Mouse (Mus musculus) midbrain, embryonic 14.5 days (tissue): ENCODE results near the gene Mbip. TPM values are rescaled to one million over a fixed set of nuclear protein-coding genes. Genes with fewer than 3 reads are reported as not detected.

ENCODE experiments used
- ATAC-seq: fragments of 200-750 bp; cut with Nextera tagmentation; 2 replicates; pipeline ENCODE4 v1.8.0; 2017; ENCODE audit warnings: moderate number of reproducible peaks, moderate library complexity; ENCODE audit not compliant: low FRiP score, low TSS enrichment
- DNase-seq: peaks from one replicate; pipeline ENCODE4 v3.0.0-alpha.2; 2015
- H3K27ac ChIP-seq: fragments of 300-500 bp; sonication (generic); replicated peaks from 2 replicates; pipeline ENCODE4 v1.5.1; 2014; ENCODE audit warnings: mild to moderate bottlenecking, low read depth, low read length, moderate library complexity
- H3K27me3 ChIP-seq: fragments of 300-500 bp; sonication (generic); 2 replicates; pipeline ENCODE4 v1.6.1; 2014; ENCODE audit warnings: low read length, control low read depth, mixed read lengths; ENCODE audit not compliant: control insufficient read depth, insufficient read depth
- H3K36me3 ChIP-seq: fragments of 300-500 bp; sonication (generic); 2 replicates; pipeline ENCODE4 v1.6.1; 2014; ENCODE audit warnings: low read length, control low read depth; ENCODE audit not compliant: control insufficient read depth, insufficient read depth
- H3K4me1 ChIP-seq: fragments of 300-500 bp; sonication (generic); 2 replicates; pipeline ENCODE4 v1.6.1; 2014; ENCODE audit warnings: mild to moderate bottlenecking, antibody characterized with exemption, low read length, control low read depth; ENCODE audit not compliant: control insufficient read depth, insufficient read depth
- H3K4me2 ChIP-seq: fragments of 300-500 bp; sonication (generic); 2 replicates; pipeline ENCODE4 v1.6.1; 2014; ENCODE audit warnings: mild to moderate bottlenecking, low read length, moderate library complexity
- H3K4me3 ChIP-seq: fragments of 300-500 bp; sonication (generic); replicated peaks from 2 replicates; pipeline ENCODE4 v1.5.1; 2014; ENCODE audit warnings: low read depth, low read length
- H3K9ac ChIP-seq: fragments of 300-500 bp; sonication (generic); replicated peaks from 2 replicates; pipeline ENCODE4 v1.6.1; 2014; ENCODE audit warnings: mild to moderate bottlenecking, low read length, moderate library complexity
- H3K9me3 ChIP-seq: fragments of 300-500 bp; sonication (generic); 2 replicates; pipeline ENCODE4 v1.6.1; 2016; ENCODE audit warnings: low read length, control low read depth, mixed read lengths; ENCODE audit not compliant: control insufficient read depth
- WGBS: fragments of 180-500 bp; shearing (Covaris S2); extraction: QIAGEN DNeasy Blood & Tissue Kit; methylation state at CpG from one replicate; pipeline ENCODE4 v1.1.7; 2014; 5-methylcytosine and 5-hydroxymethylcytosine counted together
- polyA plus RNA-seq: library from polyadenylated mRNA; unstranded; fragments of >200 nt; fragmentation: Nextera tagmentation; extraction: Ambion mirVana; gene quantifications from 2 replicates; pipeline ENCODE4 v1.2.1, GENCODE M21; 2014

Gene Mbip
- polyA plus RNA-seq, 1 experiment from 2014 or later, result 45.4 TPM

DNA sequence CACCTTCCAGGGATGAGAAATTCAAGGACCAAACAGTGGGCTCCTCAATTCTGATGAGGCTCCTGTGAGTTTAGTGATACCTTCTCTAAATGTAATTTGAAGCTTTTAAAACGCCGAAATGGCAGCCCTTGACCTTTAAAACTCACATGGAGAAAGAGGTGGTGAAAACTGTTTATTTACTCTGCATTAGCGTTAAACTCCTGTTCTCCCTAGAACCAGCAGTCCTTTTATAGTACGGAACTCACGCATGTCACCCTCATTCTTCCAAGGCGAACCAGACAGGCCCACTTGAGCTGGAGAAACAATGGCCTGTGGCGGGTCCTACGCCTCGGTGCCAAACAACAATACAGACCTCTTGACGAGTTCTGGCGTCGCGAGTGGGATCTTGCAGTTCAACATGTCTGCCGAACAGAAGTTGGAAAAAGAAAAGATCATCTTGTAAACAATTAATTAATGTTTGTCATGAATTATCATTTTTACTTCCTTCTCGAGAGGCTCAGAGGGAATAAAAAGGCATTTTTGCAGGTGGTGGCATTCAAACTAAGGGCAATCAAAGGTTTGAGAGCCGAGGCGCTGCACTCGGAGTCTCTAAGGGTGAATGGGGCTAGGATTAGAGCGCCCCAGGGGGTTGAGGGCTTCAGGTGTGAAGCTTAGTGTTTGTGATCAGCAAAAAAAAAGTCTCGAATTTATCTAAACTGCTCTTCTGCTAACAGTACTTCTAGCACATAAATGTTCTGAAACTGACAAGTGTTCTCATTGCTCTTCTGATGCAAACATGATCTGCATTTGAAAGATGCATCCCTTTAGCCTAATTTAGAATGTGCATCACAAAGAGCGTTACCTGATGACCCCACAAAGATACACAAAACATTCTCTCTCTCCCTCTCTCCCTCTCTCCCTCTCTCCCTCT lies 47.5 kb downstream of the Mbip start:
- H3K9ac ChIP-seq, result no peak overlapping the region
- DNase-seq, result peak; percentile 42
- H3K27ac ChIP-seq, result no peak overlapping the region
- no peak overlapping the region for H3K4me3 ChIP-seq
- no peaks in the 10 kb centered on the region for H3K9me3 ChIP-seq
- peaks cover 9% of the 10 kb centered on the region; the same call in 1 of the 2 replicates for H3K4me1 ChIP-seq
- no peak for ATAC-seq
- H3K27me3 ChIP-seq, result no peaks in the 10 kb centered on the region
- WGBS, result 5% methylated on average over 21 of the region's 21 CpGs
- no peaks in the 10 kb centered on the region for H3K36me3 ChIP-seq
- peak overlapping the region; percentile 13 for H3K4me2 ChIP-seq

DNA sequence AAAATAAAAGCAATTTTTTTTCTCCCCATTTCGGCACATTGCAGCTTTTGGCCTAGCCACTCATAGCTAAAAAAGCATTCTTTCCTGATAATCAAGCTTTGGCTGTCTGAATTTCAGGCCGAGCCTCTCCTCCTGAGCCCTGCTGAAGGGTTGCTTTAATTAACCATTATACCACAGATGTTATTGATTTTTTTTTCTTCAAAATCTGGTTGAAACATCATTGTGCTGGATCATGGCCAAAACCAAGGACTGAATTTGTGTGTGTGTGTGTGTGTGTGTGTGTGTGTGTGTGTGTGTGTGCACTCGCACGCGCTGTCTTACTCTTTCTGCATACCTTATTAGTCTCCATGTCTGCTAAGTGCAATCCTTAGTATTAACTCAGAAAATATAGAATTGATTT lies 48.6 kb downstream of the Mbip start:
- ATAC-seq (peak; percentile 32; the same call in 1 of the 2 replicates), DNase-seq (peak; percentile 49)
- Histone ChIP-seq H3K9ac (no peak overlapping the region), H3K27ac (no peak overlapping the region), H3K4me2 (no peak overlapping the region), H3K36me3 (no peaks in the 10 kb centered on the region), H3K9me3 (no peaks in the 10 kb centered on the region), H3K4me3 (no peak overlapping the region), H3K27me3 (no peaks in the 10 kb centered on the region), H3K4me1 (peaks cover 9% of the 10 kb centered on the region; the same call in 1 of the 2 replicates)
- 59% methylated on average over 5 of the region's 5 CpGs for WGBS

DNA sequence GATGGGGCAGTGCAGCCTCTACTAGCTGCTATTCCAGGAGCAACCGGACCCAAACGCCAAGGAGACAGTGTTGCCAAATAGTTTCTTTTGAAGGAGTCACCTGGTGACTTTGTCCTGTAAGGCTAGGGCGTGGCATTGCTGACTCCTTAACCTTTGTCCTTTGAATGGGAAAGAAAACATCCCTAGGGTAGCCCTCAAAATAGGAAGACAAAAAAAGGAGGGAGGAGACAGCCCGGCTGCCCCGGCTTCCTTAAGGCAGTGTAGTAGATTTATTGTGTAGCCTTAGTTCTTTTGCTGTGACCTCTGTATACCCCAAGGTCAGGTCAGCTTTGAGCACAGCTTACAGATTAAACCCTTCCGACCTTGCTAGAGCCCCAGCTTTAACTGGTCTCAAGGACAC lies 49.2 kb downstream of the Mbip start:
- H3K4me3 ChIP-seq, result no peak overlapping the region
- peaks cover 9% of the 10 kb centered on the region; the same call in 1 of the 2 replicates for H3K4me1 ChIP-seq
- ATAC-seq, result no peak; the same call in 1 of the 2 replicates
- H3K36me3 ChIP-seq, result no peaks in the 10 kb centered on the region
- no peaks in the 10 kb centered on the region for H3K9me3 ChIP-seq
- no peak for DNase-seq
- H3K4me2 ChIP-seq, result no peak overlapping the region
- H3K9ac ChIP-seq, result no peak overlapping the region
- no peaks in the 10 kb centered on the region for H3K27me3 ChIP-seq
- 20% methylated on average over 6 of the region's 6 CpGs for WGBS
- H3K27ac ChIP-seq, result no peak overlapping the region

DNA sequence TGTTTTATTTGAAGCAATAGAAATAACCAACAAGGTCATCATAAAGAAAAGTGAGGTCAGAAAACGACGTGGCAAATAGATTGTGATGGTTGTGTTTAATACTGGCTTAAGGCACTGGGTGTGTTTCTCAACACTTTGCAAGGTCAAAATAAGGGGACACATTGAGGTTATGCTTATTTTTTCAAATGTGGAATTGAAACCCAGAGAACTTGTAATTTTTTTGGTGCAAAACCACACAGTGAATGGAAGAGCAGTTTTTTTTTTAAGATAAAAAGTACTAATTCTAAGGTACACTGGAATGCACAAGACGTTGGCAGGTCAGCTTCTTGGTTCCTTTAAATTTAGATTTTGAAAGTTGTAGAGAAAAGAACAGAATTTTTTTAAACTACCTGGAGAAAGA lies 50.5 kb downstream of the Mbip start:
- Histone ChIP-seq H3K27ac (no peak overlapping the region), H3K4me1 (peaks cover 9% of the 10 kb centered on the region; the same call in 1 of the 2 replicates), H3K27me3 (no peaks in the 10 kb centered on the region), H3K4me3 (no peak overlapping the region), H3K9ac (no peak overlapping the region), H3K4me2 (no peak overlapping the region), H3K36me3 (no peaks in the 10 kb centered on the region), H3K9me3 (no peaks in the 10 kb centered on the region)
- no peak for ATAC-seq
- no peak for DNase-seq
- 79% methylated on average over 3 of the region's 3 CpGs for WGBS

DNA sequence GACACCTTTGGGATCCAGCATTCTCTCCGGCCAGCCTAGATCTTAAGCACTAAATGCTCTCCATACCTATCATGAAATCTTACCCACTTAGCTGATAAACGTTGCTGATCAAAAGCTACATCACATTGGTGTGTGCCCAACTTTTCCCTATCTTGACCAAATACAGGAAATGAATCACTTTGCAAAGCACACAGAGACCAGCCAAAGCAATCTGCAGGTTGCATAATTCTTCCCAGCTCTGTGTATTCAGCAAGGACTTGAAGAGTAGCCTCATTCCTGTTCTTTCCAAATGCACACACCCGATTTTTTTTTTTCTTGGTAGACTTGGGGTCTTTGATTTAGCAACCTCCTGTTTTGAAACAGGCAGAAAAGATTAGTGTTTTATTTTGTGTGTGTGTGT lies 57.1 kb downstream of the Mbip start:
- Histone ChIP-seq H3K4me3 (no peak overlapping the region), H3K4me1 (no peaks in the 10 kb centered on the region), H3K27ac (no peak overlapping the region), H3K36me3 (no peaks in the 10 kb centered on the region), H3K27me3 (no peaks in the 10 kb centered on the region), H3K9ac (no peak overlapping the region), H3K9me3 (no peaks in the 10 kb centered on the region), H3K4me2 (no peak overlapping the region)
- 87% methylated on average over 3 of the region's 3 CpGs for WGBS
- no peak for ATAC-seq
- DNase-seq, result no peak

DNA sequence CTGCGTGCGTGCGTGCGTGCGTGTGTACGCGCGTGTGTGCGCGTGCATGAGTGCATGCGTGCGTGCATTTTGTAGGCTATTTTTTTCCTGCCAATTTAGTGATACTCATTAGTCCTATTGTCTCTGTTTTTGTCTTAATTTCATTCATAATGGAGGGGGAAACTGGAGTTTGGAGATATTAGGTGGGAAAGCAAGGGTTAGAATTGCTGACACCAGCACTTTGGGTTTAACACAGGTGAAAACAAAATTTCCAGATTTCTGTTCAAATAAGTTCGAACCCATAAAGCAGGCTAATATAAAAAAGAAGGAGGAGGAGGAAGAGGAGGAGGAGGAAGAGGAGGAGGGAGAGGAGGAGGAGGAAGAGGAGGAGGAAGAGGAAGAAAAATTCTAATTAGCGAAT lies 58.9 kb downstream of the Mbip start:
- Histone ChIP-seq H3K9ac (no peak overlapping the region), H3K27ac (no peak overlapping the region), H3K4me2 (no peak overlapping the region), H3K36me3 (no peaks in the 10 kb centered on the region), H3K4me1 (no peaks in the 10 kb centered on the region), H3K9me3 (no peaks in the 10 kb centered on the region), H3K27me3 (no peaks in the 10 kb centered on the region), H3K4me3 (no peak overlapping the region)
- WGBS, result 96% methylated on average over 14 of the region's 14 CpGs
- DNase-seq (no peak), ATAC-seq (no peak)

DNA sequence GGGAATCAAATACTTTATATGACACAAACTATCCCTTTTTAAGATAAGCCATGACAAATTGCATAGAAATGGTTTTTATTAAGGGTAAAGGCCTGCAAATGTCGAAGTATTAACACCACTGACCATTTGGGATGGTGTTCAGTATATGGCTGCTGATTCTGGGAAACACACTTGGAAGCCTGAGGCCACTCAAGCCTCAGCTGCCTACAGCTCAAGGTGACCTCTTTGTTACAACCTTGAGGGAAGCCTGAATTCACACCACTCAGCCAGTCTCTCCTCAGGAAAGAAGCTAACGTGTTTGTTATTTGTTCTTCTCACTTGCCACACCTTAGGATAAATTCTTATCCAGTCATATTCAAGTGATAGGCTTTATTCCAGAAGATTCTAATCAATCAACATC lies 61.5 kb downstream of the Mbip start:
- ATAC-seq (no peak), DNase-seq (no peak)
- no peak overlapping the region for H3K4me3 ChIP-seq
- no peak overlapping the region for H3K27ac ChIP-seq
- WGBS, result 82% methylated on average over 2 of the region's 2 CpGs
- no peaks in the 10 kb centered on the region for H3K36me3 ChIP-seq
- H3K4me2 ChIP-seq, result no peak overlapping the region
- no peak overlapping the region for H3K9ac ChIP-seq
- H3K27me3 ChIP-seq, result no peaks in the 10 kb centered on the region
- no peaks in the 10 kb centered on the region for H3K9me3 ChIP-seq
- H3K4me1 ChIP-seq, result no peaks in the 10 kb centered on the region

DNA sequence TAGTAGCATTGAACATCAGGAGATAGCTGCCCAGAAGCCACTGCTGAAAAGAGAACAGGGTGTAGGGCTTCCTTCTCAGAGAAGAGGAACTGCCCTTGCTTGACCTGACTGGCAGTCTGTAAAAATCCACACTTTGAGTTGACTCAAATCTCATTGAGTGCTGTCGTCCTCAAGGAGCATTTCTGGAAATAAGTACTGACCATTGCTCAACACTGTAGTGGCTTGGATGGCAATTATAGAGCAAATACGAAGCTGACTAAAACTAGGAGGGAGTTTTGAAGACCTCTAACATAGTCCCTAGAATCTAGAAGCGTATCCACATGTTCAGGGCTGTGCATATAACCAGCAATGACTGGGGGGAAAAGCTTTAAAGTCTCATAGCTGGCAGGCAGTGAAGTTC lies 64.0 kb downstream of the Mbip start:
- Histone ChIP-seq H3K9ac (no peak overlapping the region), H3K4me3 (no peak overlapping the region), H3K9me3 (no peaks in the 10 kb centered on the region), H3K27ac (no peak overlapping the region), H3K27me3 (no peaks in the 10 kb centered on the region), H3K36me3 (no peaks in the 10 kb centered on the region), H3K4me2 (no peak overlapping the region), H3K4me1 (no peaks in the 10 kb centered on the region)
- DNase-seq (no peak), ATAC-seq (no peak)
- 86% methylated on average over 3 of the region's 3 CpGs for WGBS
